8 mouse cellular contexts compared by ENCODE assay signal in genomic region chr11:5290691-5291090, GRCm38 (mm10). TPM values are rescaled to one million over a fixed set of nuclear protein-coding genes. Genes with fewer than 3 reads are reported as not detected.
DNase-seq lines count a peak whose midpoint lies in the region; ATAC-seq and TF ChIP-seq lines count a peak whose summit lies in the region.

No protein-coding gene starts in this region.

- 16% methylated on average over 5 of the region's 5 CpGs for WGBS in forebrain, embryonic 11.5 days
- 16% methylated on average over 5 of the region's 5 CpGs for WGBS in forebrain, embryonic 13.5 days
- 16% methylated on average over 5 of the region's 5 CpGs for WGBS in bone marrow, adult 2 months
- WGBS in midbrain, embryonic 11.5 days = 13% methylated on average over 5 of the region's 5 CpGs

- DNase-seq in forebrain, embryonic 11.5 days (ENCODE audit: low spot score) = peak; percentile 81
- DNase-seq in A20 (ENCODE audit: low read depth, low spot score) = peak; percentile 70
- DNase-seq in layer of hippocampus, adult 2 months (ENCODE audit: low spot score in 2 of 2) = peak; percentile 52 to 85
- peak; percentile 97 for DNase-seq in midbrain, embryonic 11.5 days (ENCODE audit: low spot score, missing footprints)
- peak; percentile 16 to 53 for DNase-seq in spleen, postnatal 14 days (ENCODE audit: low spot score in 2 of 2)

- no peaks in the 10 kb centered on the region for H3K36me3 ChIP-seq in forebrain, embryonic 11.5 days (ENCODE audit: control insufficient read depth, insufficient read depth, low read length)
- peaks cover 17% of the 10 kb centered on the region for H3K36me3 ChIP-seq in forebrain, embryonic 13.5 days (ENCODE audit: poor library complexity, severe bottlenecking)
- H3K36me3 ChIP-seq in midbrain, embryonic 11.5 days (ENCODE audit: control insufficient read depth, insufficient read depth, low read length) = 0 out of 2 replicates have a peak, but pooled peaks cover 5% of the 10 kb centered on the region

- no peaks in the 10 kb centered on the region for H3K9me3 ChIP-seq in forebrain, embryonic 11.5 days (ENCODE audit: control insufficient read depth, low read length)
- no peaks in the 10 kb centered on the region for H3K9me3 ChIP-seq in forebrain, embryonic 13.5 days (replicated peaks)
- H3K9me3 ChIP-seq in midbrain, embryonic 11.5 days (ENCODE audit: control insufficient read depth, low read length) = no peaks in the 10 kb centered on the region

- H3K4me1 ChIP-seq in forebrain, embryonic 11.5 days (replicated peaks; ENCODE audit: control insufficient read depth, insufficient read depth, low read length) = no peaks in the 10 kb centered on the region; the same call in 1 of the 2 replicates
- H3K4me1 ChIP-seq in forebrain, embryonic 13.5 days = no peaks in the 10 kb centered on the region
- H3K4me1 ChIP-seq in bone marrow, adult 2 months (ENCODE audit: control insufficient read depth, insufficient read depth, low read length) = no peaks in the 10 kb centered on the region
- peaks cover 2% of the 10 kb centered on the region; the same call in 1 of the 2 replicates for H3K4me1 ChIP-seq in midbrain, embryonic 11.5 days (ENCODE audit: control insufficient read depth, insufficient read depth, low read length)

- H3K4me3 ChIP-seq in forebrain, embryonic 11.5 days (ENCODE audit: low read depth, low read length) = no peak overlapping the region
- H3K4me3 ChIP-seq in forebrain, embryonic 13.5 days = no peak overlapping the region
- H3K4me3 ChIP-seq in bone marrow, adult 2 months (replicated peaks; ENCODE audit: control insufficient read depth, low read depth, low read length) = no peak overlapping the region
- H3K4me3 ChIP-seq in layer of hippocampus, adult 2 months = no peak overlapping the region
- H3K4me3 ChIP-seq in midbrain, embryonic 11.5 days (ENCODE audit: low read depth, low read length) = no peak overlapping the region

- no peak for ATAC-seq in forebrain, embryonic 11.5 days (replicated peaks; ENCODE audit: low FRiP score)
- ATAC-seq in forebrain, embryonic 13.5 days = no peak
- ATAC-seq in erythroblast, adult 5-6 weeks (replicated peaks; ENCODE audit: low FRiP score, poor library complexity, severe bottlenecking) = peak; percentile 68; the same call in 1 of the 2 replicates
- ATAC-seq in midbrain, embryonic 11.5 days (ENCODE audit: low FRiP score) = no peak

- no peak overlapping the region for H3K9ac ChIP-seq in forebrain, embryonic 11.5 days (ENCODE audit: low read length)
- H3K9ac ChIP-seq in forebrain, embryonic 13.5 days = no peak overlapping the region
- no peak overlapping the region for H3K9ac ChIP-seq in midbrain, embryonic 11.5 days (ENCODE audit: low read length)

- no peaks in the 10 kb centered on the region for H3K27me3 ChIP-seq in forebrain, embryonic 11.5 days (ENCODE audit: control insufficient read depth, insufficient read depth, low read length)
- H3K27me3 ChIP-seq in forebrain, embryonic 13.5 days = no peaks in the 10 kb centered on the region
- no peaks in the 10 kb centered on the region for H3K27me3 ChIP-seq in midbrain, embryonic 11.5 days (ENCODE audit: control insufficient read depth, insufficient read depth, low read length)

- peak; percentile 55 for TF ChIP-seq CTCF in bone marrow, adult 2 months (IDR thresholded peaks at IDR 0.05; ENCODE audit: control insufficient read depth, insufficient read depth, low read length)
- TF ChIP-seq CTCF in layer of hippocampus, adult 2 months (conservative IDR thresholded peaks at IDR 0.05) = peak; percentile 97

- H3K27ac ChIP-seq in forebrain, embryonic 11.5 days (ENCODE audit: low read depth, low read length) = no peak overlapping the region
- no peak overlapping the region for H3K27ac ChIP-seq in forebrain, embryonic 13.5 days
- no peak overlapping the region for H3K27ac ChIP-seq in bone marrow, adult 2 months (ENCODE audit: control insufficient read depth, insufficient read depth, low read depth, low read length, poor library complexity)
- H3K27ac ChIP-seq in layer of hippocampus, adult 2 months = no peak overlapping the region
- no peak overlapping the region for H3K27ac ChIP-seq in midbrain, embryonic 11.5 days (ENCODE audit: low read depth, low read length)

- no peak for TF ChIP-seq POLR2A in bone marrow, adult 2 months (IDR thresholded peaks at IDR 0.05; ENCODE audit: borderline replicate concordance, control insufficient read depth, low read depth, low read length)

- no peak overlapping the region for H3K4me2 ChIP-seq in forebrain, embryonic 11.5 days (ENCODE audit: low read depth, low read length, severe bottlenecking)
- H3K4me2 ChIP-seq in forebrain, embryonic 13.5 days = no peak overlapping the region
- no peak overlapping the region for H3K4me2 ChIP-seq in midbrain, embryonic 11.5 days

RNA-seq across cellular contexts. Expression of gene Kremen1, which starts 29.3 kb away (rescaled TPM):
- polyA plus RNA-seq in forebrain, embryonic 11.5 days (2014; fragmentation: Nextera tagmentation; extraction: Ambion mirVana) = 10.8 and 11.3 TPM in 2 replicates
- polyA plus RNA-seq in forebrain, embryonic 13.5 days (2015; fragmentation: Nextera tagmentation; extraction: Ambion mirVana) = 6.6 and 7.2 TPM in 2 replicates
- polyA plus RNA-seq in bone marrow, adult 2 months (2011; ENCODE audit: insufficient read depth, insufficient read length, low replicate concordance, missing spikeins) = 1.4 and 2.1 TPM in 2 replicates
- total RNA-seq in erythroblast, adult 5-6 weeks (2015; ENCODE audit: low replicate concordance) = 0.38 TPM in 1 of 2 replicates, not detected in the other
- total RNA-seq in erythroblast, adult 5-6 weeks (2017; ENCODE audit: low replicate concordance) = 0.70 and 1.1 TPM in 2 replicates
- total RNA-seq in layer of hippocampus, adult 2 months (2021) = 10 to 100 TPM; 14.7 to 14.8 TPM
- 4.9 and 6.9 TPM in 2 replicates for polyA plus RNA-seq in midbrain, embryonic 11.5 days (2014; fragmentation: Nextera tagmentation; extraction: Ambion mirVana)

Comparison
In these comparisons a context has a peak if more than half of its experiments do, and no peak if none do; other contexts are left out.
1. DNase-seq: peak in every context shown above with its lines; median percentile 97 in midbrain, embryonic 11.5 days; 81 in forebrain, embryonic 11.5 days; 70 in A20; 68 in layer of hippocampus, adult 2 months; 34 in spleen, postnatal 14 days.